Mouse (Mus musculus) limb, embryonic 12.5 days (tissue): ENCODE data around the gene Eif5a. TPM values are rescaled to one million over a fixed set of nuclear protein-coding genes. Genes with fewer than 3 reads are reported as not detected.

Experiments used
- ATAC-seq: fragments of 200-750 bp; cut with Nextera tagmentation; 2 replicates; pipeline ENCODE4 v1.8.0; 2017; ENCODE audit warnings: low read depth, moderate TSS enrichment; ENCODE audit not compliant: insufficient number of reproducible peaks, insufficient read depth, low FRiP score, low TSS enrichment
- H3K27ac ChIP-seq: fragments of 300-500 bp; sonication (generic); 2 replicates; pipeline ENCODE4 v1.5.1; 2016; ENCODE audit warnings: mild to moderate bottlenecking, moderate library complexity
- H3K27me3 ChIP-seq: fragments of 300-500 bp; sonication (generic); 2 replicates; pipeline ENCODE4 v1.6.1; 2016; ENCODE audit warnings: mild to moderate bottlenecking, moderate library complexity
- H3K36me3 ChIP-seq: fragments of 300-500 bp; sonication (generic); 2 replicates; pipeline ENCODE4 v1.6.1; 2016; ENCODE audit warnings: mild to moderate bottlenecking, moderate library complexity
- H3K4me1 ChIP-seq: fragments of 300-500 bp; sonication (generic); replicated peaks from 2 replicates; pipeline ENCODE4 v1.6.1; 2016
- H3K4me2 ChIP-seq: fragments of 300-500 bp; sonication (generic); 2 replicates; pipeline ENCODE4 v1.6.1; 2016; ENCODE audit warnings: mild to moderate bottlenecking, moderate library complexity
- H3K4me3 ChIP-seq: fragments of 300-500 bp; sonication (generic); replicated peaks from 2 replicates; pipeline ENCODE4 v1.5.1; 2016; ENCODE audit warnings: mild to moderate bottlenecking
- H3K9ac ChIP-seq: fragments of 300-500 bp; sonication (generic); replicated peaks from 2 replicates; pipeline ENCODE4 v1.6.1; 2016; ENCODE audit warnings: mild to moderate bottlenecking, moderate library complexity
- H3K9me3 ChIP-seq: fragments of 300-500 bp; sonication (generic); 2 replicates; pipeline ENCODE4 v1.6.1; 2016; ENCODE audit warnings: mild to moderate bottlenecking, moderate library complexity
- WGBS: fragments of 180-500 bp; shearing (Covaris S2); methylation state at CpG from one replicate; pipeline ENCODE4 v1.1.7; 2016; 5-methylcytosine and 5-hydroxymethylcytosine counted together
- polyA plus RNA-seq: library from polyadenylated mRNA; unstranded; fragments of >200 nt; fragmentation: Nextera tagmentation; extraction: Ambion mirVana; gene quantifications from 2 replicates; pipeline ENCODE4 v1.2.1, GENCODE M21; 2016

Eif5a gene
- polyA plus RNA-seq, 1 experiment from 2014 or later, result 1,851 TPM

DNA sequence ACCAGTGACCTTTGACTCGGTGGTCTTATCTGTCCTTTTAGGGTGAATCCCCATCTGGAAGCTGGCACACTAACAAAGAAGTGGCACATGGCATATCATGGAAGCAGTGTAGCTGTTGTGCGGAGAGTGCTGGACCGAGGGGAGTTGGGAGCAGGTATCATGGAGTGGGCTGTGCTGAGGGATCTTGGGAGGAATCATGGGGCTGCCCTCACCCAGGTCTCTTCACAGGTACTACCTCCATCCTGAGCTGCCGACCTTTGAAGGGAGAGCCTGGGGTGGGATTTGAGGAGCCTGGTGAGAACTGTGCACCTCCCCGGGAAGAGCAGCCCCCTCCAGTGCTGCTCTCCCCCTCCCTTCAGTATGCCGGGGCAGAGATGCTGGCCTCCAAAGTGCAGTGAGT lies 10.1 kb downstream of the Eif5a start:
- Histone ChIP-seq H3K36me3 (peaks cover 91% of the 10 kb centered on the region), H3K4me1 (peaks cover 27% of the 10 kb centered on the region), H3K9me3 (no peaks in the 10 kb centered on the region), H3K9ac (no peak overlapping the region), H3K27ac (no peak overlapping the region), H3K27me3 (no peaks in the 10 kb centered on the region), H3K4me3 (no peak overlapping the region), H3K4me2 (no peak overlapping the region)
- ATAC-seq, result no peak
- 93% methylated on average over 6 of the region's 6 CpGs for WGBS

GRCm38 (mm10) chr11:69910781-69911560 lies 10.8 kb downstream of the Eif5a start:
- no peak overlapping the region for H3K4me2 ChIP-seq
- no peak overlapping the region for H3K27ac ChIP-seq
- H3K9ac ChIP-seq, result no peak overlapping the region
- no peak for ATAC-seq
- no peaks in the 10 kb centered on the region for H3K27me3 ChIP-seq
- WGBS, result 93% methylated on average over 17 of the region's 17 CpGs
- H3K9me3 ChIP-seq, result no peaks in the 10 kb centered on the region
- peaks cover 91% of the 10 kb centered on the region for H3K36me3 ChIP-seq
- H3K4me3 ChIP-seq, result no peak overlapping the region
- H3K4me1 ChIP-seq, result peaks cover 25% of the 10 kb centered on the region

DNA sequence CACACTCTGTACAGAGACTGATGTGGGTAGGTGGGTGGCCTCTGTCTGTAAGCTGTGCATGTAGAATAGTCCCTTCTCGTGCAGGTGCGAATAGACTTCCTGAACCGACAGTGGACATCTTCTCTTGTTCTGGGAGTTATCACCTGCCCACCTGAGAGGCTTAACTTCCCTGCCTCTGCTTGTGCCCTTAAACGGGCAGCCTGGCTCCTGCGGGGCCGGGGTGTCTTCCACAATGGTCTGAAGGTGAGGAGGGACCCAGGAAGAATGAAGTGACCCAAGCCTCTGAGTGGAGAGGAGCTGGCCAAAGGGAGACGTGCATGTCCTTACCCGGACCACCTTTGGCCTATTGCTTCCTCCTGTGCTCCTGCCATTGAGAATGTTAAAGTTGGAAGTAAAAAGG lies 11.6 kb downstream of the Eif5a start:
- Histone ChIP-seq H3K36me3 (peaks cover 91% of the 10 kb centered on the region), H3K9me3 (no peaks in the 10 kb centered on the region), H3K4me1 (peaks cover 17% of the 10 kb centered on the region), H3K27me3 (no peaks in the 10 kb centered on the region), H3K4me3 (no peak overlapping the region), H3K27ac (no peak overlapping the region), H3K4me2 (no peak overlapping the region), H3K9ac (no peak overlapping the region)
- WGBS, result 94% methylated on average over 8 of the region's 8 CpGs
- no peak for ATAC-seq

GRCm38 (mm10) chr11:69909174-69909573 lies 12.6 kb downstream of the Eif5a start:
- H3K27ac ChIP-seq, result no peak overlapping the region
- H3K4me1 ChIP-seq, result peaks cover 9% of the 10 kb centered on the region
- no peak overlapping the region for H3K4me2 ChIP-seq
- H3K9me3 ChIP-seq, result no peaks in the 10 kb centered on the region
- peaks cover 93% of the 10 kb centered on the region for H3K36me3 ChIP-seq
- 86% methylated on average over 5 of the region's 5 CpGs for WGBS
- no peaks in the 10 kb centered on the region for H3K27me3 ChIP-seq
- no peak overlapping the region for H3K9ac ChIP-seq
- no peak overlapping the region for H3K4me3 ChIP-seq
- no peak for ATAC-seq

DNA sequence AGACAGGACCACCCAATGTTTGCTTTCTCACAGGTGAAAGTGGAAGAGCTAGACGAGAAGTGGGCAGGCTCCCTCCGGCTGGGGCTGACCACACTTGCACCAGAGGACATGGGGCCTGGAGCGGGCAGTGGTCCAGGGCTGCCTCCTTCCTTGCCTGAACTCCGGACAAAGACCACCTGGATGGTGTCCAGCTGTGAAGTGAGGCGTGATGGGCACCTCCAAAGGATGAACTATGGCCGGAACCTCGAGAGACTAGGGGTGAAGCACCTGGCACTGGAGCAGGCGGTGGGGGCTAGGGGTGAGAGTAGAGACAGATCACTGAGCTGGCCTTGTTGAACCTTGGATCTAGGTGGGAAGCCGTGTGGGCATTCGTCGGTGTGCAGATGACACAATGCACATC lies 13.1 kb downstream of the Eif5a start:
- Histone ChIP-seq H3K4me2 (no peak overlapping the region), H3K9me3 (no peaks in the 10 kb centered on the region), H3K4me3 (no peak overlapping the region), H3K9ac (no peak overlapping the region), H3K36me3 (peaks cover 98% of the 10 kb centered on the region), H3K4me1 (peaks cover 9% of the 10 kb centered on the region), H3K27me3 (no peaks in the 10 kb centered on the region), H3K27ac (no peak overlapping the region)
- no peak for ATAC-seq
- WGBS, result 93% methylated on average over 11 of the region's 11 CpGs

GRCm38 (mm10) chr11:69904311-69904710 lies 17.4 kb downstream of the Eif5a start:
- no peak for ATAC-seq
- WGBS, result 93% methylated on average over 9 of the region's 9 CpGs
- H3K4me1 ChIP-seq, result peaks cover 20% of the 10 kb centered on the region
- no peak overlapping the region for H3K4me3 ChIP-seq
- no peaks in the 10 kb centered on the region for H3K27me3 ChIP-seq
- no peaks in the 10 kb centered on the region for H3K9me3 ChIP-seq
- H3K36me3 ChIP-seq, result peaks cover 64% of the 10 kb centered on the region
- no peak overlapping the region for H3K9ac ChIP-seq
- no peak overlapping the region for H3K27ac ChIP-seq
- H3K4me2 ChIP-seq, result no peak overlapping the region

GRCm38 (mm10) chr11:69902972-69903371 lies 18.8 kb downstream of the Eif5a start:
- ATAC-seq, result no peak
- H3K4me1 ChIP-seq, result peaks cover 32% of the 10 kb centered on the region
- WGBS, result 89% methylated on average over 13 of the region's 13 CpGs
- H3K9me3 ChIP-seq, result no peaks in the 10 kb centered on the region
- peaks cover 51% of the 10 kb centered on the region for H3K36me3 ChIP-seq
- H3K9ac ChIP-seq, result 0 out of 2 replicates have a peak overlapping the region, but pooled peaks have one; percentile 97
- H3K27me3 ChIP-seq, result no peaks in the 10 kb centered on the region
- H3K4me2 ChIP-seq, result peak overlapping the region; percentile 84
- H3K4me3 ChIP-seq, result peak overlapping the region; percentile 95
- no peak overlapping the region for H3K27ac ChIP-seq

DNA sequence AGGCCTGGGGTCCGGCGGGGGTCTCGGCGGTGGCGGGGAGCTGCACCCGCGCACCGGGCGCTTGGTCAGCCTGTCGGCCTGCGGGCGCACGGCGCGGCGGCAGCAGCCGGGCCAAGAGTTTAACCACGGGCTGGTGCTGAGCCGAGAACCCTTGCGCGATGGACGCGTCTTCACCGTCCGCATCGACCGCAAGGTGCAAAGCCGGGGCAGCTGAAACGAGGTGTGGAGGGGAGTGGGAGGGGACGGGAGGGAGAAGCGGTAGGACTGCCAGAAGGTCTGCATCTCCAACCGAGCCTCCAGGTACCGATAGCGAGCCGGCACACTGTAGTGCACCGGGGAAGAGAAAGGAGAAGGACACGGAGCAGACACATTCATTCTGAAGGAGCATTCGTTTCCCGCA lies 19.8 kb downstream of the Eif5a start:
- WGBS, result under 1% methylated on average over 37 of the region's 39 CpGs
- H3K4me1 ChIP-seq, result peaks cover 32% of the 10 kb centered on the region
- ATAC-seq, result peak; percentile 7; the same call in 1 of the 2 replicates
- peak overlapping the region; percentile 97 for H3K9ac ChIP-seq
- peak overlapping the region; percentile 99 for H3K27ac ChIP-seq
- H3K27me3 ChIP-seq, result no peaks in the 10 kb centered on the region
- no peaks in the 10 kb centered on the region for H3K9me3 ChIP-seq
- peaks cover 46% of the 10 kb centered on the region for H3K36me3 ChIP-seq
- peak overlapping the region; percentile 95 for H3K4me3 ChIP-seq
- H3K4me2 ChIP-seq, result peak overlapping the region; percentile 84

DNA sequence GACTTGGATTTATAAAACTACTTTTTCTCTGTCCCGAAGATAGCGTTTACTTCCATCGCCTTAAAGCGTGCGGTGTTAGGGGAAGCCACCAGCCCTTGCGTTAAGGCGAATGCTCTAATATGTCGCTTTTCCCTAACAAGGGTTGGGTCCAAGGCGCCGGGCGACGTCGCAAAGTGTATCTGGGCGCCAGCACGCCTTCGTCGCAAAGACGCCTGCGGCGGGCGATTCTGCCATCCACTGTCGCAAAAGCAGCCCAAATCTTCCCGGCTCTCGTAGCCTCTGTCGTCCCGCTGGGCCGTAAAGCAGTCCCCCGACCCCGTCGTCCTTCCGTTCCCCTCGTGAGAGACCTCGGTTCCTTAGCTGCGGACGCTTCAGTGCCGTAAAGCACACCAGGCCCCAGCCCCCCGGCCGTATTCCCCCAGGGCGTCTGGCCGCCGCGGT lies 20.3 kb downstream of the Eif5a start:
- H3K9ac ChIP-seq, result peak overlapping the region; percentile 97
- H3K27me3 ChIP-seq, result no peaks in the 10 kb centered on the region
- peaks cover 41% of the 10 kb centered on the region for H3K36me3 ChIP-seq
- peak overlapping the region; percentile 95 for H3K4me3 ChIP-seq
- H3K9me3 ChIP-seq, result no peaks in the 10 kb centered on the region
- peak overlapping the region; percentile 84 for H3K4me2 ChIP-seq
- ATAC-seq, result peak; percentile 58
- WGBS, result under 1% methylated on average over 42 of the region's 42 CpGs
- peak overlapping the region; percentile 99 for H3K27ac ChIP-seq
- H3K4me1 ChIP-seq, result peaks cover 32% of the 10 kb centered on the region

DNA sequence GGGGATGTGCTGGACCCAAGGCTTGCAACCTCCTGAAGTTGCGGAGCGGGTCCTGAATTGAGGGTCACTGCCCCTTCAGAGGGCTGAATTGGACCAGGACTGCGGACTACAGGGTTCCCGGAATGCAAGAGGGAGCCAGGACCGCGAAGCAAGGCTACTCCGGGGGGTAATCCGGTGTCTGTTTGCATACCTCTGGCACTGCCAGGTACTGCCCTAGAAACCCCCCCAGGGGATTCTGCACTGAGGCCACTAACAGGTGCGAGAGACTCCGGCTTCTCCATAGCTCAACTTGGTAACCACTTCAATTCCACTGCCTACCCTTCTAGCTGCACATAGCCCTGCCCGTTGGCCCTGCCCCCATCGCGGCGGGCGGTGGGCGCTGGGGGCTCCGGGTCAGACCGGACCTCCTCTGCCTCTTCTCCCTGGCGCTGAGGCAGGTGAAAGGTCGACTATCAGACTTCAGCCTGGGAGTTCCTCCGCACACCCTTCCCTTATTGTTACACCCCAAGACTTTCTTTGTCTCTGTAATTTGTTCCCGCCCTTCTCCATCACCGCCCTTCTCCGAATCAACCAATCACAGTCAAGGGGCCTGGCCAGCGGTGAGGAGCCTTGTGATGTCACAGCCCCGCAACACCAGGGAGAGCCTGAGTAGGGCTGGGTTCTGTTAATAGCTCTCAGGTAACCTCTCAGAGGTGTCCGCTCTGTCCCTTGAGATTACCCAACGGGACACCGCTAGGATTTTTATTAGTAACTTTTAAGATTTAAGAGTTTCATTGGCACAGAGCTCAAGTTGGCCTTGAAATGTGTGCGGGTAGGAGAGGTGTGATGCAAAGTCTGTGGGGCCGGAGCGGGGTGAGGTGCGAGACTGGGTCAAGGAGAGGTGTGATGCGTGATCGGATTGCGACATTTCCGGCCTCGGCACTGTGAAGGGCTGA lies 21.0 kb downstream of the Eif5a start, which contains the start of the genes 2810408A11Rik and Neurl4:
Gene 2810408A11Rik, minus strand, starts transcription at position 517 of the 935 bp plus-strand sequence.
Gene Neurl4, plus strand, starts transcription at position 602 of the 935 bp plus-strand sequence.
- peaks cover 34% of the 10 kb centered on the region for H3K36me3 ChIP-seq
- WGBS, result under 1% methylated on average over 38 of the region's 38 CpGs

GRCm38 (mm10) chr11:69899870-69900269 lies 21.9 kb downstream of the Eif5a start:
- H3K36me3 ChIP-seq, result peaks cover 25% of the 10 kb centered on the region
- H3K4me3 ChIP-seq, result peak overlapping the region; percentile 95
- 17% methylated on average over 4 of the region's 4 CpGs for WGBS
- H3K4me2 ChIP-seq, result peak overlapping the region; percentile 84
- H3K27me3 ChIP-seq, result no peaks in the 10 kb centered on the region
- H3K27ac ChIP-seq, result peak overlapping the region; percentile 99; the same call in 1 of the 2 replicates
- H3K9ac ChIP-seq, result peak overlapping the region; percentile 97
- ATAC-seq, result no peak
- no peaks in the 10 kb centered on the region for H3K9me3 ChIP-seq
- peaks cover 32% of the 10 kb centered on the region for H3K4me1 ChIP-seq

More for the DNA sequence above, 21.0 kb downstream of the Eif5a start, which contains the start of the genes 2810408A11Rik and Neurl4:
- H3K4me1 ChIP-seq, result peaks cover 32% of the 10 kb centered on the region
- H3K4me3 ChIP-seq, result peak within 1 kb of the TSS; percentile 95
- peak; percentile 91 for ATAC-seq
- H3K9ac ChIP-seq, result peak within 1 kb of the TSS; percentile 97
- peak within 1 kb of the TSS; percentile 84 for H3K4me2 ChIP-seq
- no peaks in the 10 kb centered on the region for H3K9me3 ChIP-seq
- H3K27me3 ChIP-seq, result no peaks in the 10 kb centered on the region
- H3K27ac ChIP-seq, result peak within 1 kb of the TSS; percentile 99
